Mouse (Mus musculus) stomach, postnatal 0 days (tissue): ENCODE results near the gene Tpbgl.

Experiments
- CTCF ChIP-seq: IDR thresholded peaks from 2 replicates; pipeline ENCODE4 v1.5.1; 2016; ENCODE audit warnings: antibody characterized with exemption, low read depth, mild to moderate bottlenecking, moderate library complexity
- EP300 ChIP-seq: optimal IDR thresholded peaks from 2 replicates; pipeline ENCODE3; 2016; ENCODE audit warnings: antibody characterized with exemption

DNA sequence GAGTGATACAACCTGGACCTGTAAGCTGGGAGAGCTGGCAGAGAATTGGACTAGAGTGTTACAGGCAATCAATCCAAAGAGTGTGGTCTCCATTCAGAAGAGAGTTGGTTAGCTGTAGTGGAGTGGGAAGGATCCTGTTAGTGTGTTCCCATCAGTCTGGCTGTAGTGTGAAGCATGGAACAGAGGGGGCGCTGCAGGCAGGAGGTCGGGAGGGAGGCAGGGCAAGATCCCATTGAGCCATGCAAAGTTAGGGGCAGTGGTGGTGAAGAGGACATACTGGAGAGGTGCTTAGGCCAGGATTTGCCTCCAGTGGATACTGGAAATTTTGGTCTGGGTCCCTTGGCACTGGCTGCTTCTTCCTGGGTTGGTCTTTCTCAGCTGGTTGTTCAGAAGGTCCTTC, 8.6 kb downstream of the Tpbgl start:
- TF ChIP-seq EP300 (no peak), CTCF (no peak)
